Mouse (Mus musculus): ENCODE measurements around the gene Rad23b.

DNA sequence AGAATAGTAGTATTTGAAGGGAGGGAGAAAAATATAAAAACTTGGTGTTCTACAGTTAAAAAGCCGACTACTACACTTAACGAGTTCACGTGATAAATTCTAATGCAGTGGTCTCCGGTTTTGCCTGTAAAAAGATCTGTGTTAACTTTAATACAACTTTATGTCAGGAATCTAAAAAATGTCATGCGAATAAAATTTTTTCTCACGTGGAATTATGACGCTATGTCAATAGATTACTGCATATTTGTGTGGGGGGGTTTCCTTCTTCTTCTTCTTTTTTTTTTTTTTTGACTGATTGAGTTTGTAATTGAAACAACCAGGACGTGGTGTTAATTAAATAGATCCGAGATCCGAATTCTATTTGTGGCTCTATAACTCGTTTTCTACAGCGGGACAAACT is 1.2 kb downstream of the Rad23b start:
- TF ChIP-seq POLR2A (IDR thresholded peaks at IDR 0.05; ENCODE audit: control insufficient read depth, low read depth, low read length): no peak
- no peak for TF ChIP-seq CTCF (IDR thresholded peaks at IDR 0.05; ENCODE audit: control insufficient read depth, insufficient read depth, insufficient replicate concordance, low read depth, low read length)

All from testis, adult 2 months (tissue).